Mouse (Mus musculus) megakaryocyte, adult 5-6 weeks (primary cell): ENCODE measurements around the gene Dnajc6. TPM values are rescaled to one million over a fixed set of nuclear protein-coding genes. Genes with fewer than 3 reads are reported as not detected.
A peak's percentile ranks its signal among the peaks of the same experiment; 100 is the strongest.

ENCODE experiments used
- ATAC-seq: 2 replicates; pipeline ENCODE4 v1.8.0; 2016; ENCODE audit warnings: mild to moderate bottlenecking, inconsistent platforms; ENCODE audit not compliant: poor library complexity, severe bottlenecking
- total RNA-seq, 2 experiments: library from RNA; stranded (forward) in 1 of 2; stranded (reverse) in 1 of 2; fragments of 153-499, 151-499 nt in 1 of 2; fragments of 221-1000, 200-1000 nt in 1 of 2; gene quantifications; 2 replicates each; pipeline versions ENCODE4 v1.2.3 to v1.2.4; 2015 to 2017

The Dnajc6 gene
- total RNA-seq, 2 experiments from 2014 or later: 0.66 to 0.76 TPM

DNA sequence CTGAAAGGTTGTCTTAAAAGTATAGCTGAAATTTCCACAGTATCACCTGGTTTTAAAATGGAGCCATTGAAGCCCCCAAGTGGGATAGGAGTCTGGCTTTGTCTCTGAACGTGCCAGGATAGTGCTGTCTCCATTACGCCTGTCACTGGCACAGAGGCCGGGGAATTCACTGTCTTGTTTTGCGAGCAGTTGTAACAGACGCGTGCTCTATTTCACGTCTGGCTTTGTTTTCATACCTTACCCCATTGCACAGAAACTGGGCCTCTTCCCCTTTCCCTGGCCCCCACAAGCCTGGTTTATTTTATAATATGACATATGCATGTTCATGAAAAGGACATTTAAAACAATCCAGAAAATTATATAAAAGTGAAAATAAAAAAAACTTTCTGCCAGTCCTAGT lies 66.4 kb downstream of the Dnajc6 start:
- ATAC-seq: no peak

GRCm38 (mm10) chr4:101563607-101564006 lies 67.2 kb downstream of the Dnajc6 start:
- no peak for ATAC-seq

GRCm38 (mm10) chr4:101564746-101565417 lies 68.4 kb downstream of the Dnajc6 start:
- no peak for ATAC-seq

DNA sequence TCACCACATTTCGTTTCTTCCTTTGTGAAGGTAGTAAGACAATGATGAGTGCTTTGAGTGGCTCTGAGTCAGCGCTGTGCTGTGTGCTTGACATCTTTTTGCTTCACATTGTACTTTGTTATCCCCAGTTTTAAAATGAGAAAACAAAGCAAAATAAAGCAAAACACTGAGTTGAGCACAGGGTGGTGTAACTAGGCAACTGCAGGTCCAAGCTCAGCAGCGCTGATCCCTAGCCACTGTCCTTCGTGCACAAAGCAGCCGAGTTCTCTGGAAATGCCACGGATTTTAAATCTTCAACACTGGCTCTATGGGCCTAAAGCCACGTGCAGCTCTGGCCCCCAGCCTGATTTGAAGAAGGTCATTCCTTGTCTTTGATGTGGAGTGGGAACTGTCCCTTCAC lies 72.6 kb downstream of the Dnajc6 start:
- ATAC-seq: no peak

- no peak for ATAC-seq
These were observed 75.7 kb downstream of the Dnajc6 start for GRCm38 (mm10) chr4:101572142-101572541.

- ATAC-seq: peak; percentile 54
These were observed 78.9 kb downstream of the Dnajc6 start for GRCm38 (mm10) chr4:101575307-101575706.

DNA sequence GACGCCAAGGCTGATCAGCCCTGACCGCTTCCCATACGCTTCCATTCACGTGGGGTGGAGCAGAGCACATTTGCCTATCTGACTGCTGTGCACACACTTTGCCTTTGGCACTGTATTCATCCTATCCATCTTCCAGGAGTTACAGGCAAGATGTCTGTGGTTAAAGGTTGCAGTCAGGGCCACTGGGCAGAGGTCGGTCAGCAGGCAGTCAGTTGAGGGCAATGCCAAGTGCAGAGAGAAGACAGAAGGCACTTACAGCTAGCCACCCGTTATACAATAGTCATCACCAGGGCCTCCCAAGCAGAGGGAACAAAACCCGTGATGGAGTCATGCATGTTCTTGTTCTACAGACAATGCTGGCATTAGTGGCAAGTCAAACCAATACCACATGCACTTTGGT lies 82.3 kb downstream of the Dnajc6 start:
- no peak for ATAC-seq

DNA sequence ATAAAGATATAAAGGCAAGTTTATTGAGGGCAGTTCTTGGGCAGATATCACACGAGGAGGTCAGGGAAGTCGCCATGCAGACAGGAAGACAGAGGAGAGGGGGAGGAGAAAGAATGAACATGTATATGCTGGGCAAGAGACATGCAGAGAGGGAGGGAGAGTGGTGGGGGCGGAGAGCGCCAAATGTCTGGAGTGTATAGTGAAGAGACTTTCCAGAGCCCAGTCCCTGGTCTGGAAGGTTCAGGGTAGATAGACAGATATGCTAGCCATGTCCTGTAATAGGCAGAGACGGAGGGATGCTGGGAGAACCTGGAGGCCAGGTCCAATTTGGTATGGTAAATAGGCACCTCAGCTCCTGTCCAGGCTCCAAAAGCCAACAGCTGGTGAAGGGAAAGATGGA lies 83.1 kb downstream of the Dnajc6 start:
- no peak for ATAC-seq

GRCm38 (mm10) chr4:101581156-101581555 lies 84.7 kb downstream of the Dnajc6 start:
- no peak for ATAC-seq

- no peak for ATAC-seq
These were observed 86.4 kb downstream of the Dnajc6 start for GRCm38 (mm10) chr4:101582882-101583281.

DNA sequence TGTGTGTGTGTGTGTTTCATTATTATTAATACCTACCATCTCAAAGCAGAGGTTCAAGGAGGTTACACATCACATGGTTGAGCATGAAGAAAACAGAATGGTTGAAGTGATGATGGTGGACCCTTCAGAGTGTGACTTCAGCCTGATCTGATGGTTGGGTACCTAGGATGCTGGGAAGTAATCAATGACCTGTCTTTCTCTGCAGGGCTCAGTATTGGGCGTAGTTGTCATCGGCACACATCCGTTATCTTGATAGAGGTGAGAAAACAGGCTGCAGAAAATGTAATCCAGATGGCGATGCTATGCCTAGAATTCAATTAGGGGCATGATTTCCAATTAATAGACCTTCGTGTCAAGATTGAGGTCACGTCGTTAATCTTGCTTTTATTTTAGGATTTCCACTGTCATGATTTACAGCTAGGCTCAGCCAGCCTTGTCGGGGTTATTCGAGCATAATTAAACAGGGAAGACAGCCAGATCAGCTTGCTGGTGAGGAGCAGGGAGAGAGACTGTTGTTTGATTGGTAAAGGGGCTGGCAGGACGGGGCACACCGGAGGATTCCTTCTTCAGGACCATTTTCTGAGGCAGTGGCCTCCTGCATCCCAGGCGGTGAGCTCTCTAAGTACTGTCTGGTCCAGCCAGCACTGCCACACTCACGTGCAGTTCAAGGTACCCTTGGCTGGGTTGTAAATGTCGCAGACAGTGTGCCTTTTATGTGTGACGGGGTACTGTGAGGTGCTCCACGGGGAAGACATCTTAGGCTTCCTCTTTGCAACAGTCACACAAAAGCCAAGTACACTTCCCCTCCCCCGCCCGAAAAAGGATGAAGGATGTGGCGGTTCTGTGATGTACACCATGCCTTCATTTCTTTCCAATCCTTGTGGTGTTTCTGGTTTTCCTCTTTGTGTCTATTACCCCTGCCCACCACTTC lies 88.3 kb downstream of the Dnajc6 start:
- no peak for ATAC-seq

GRCm38 (mm10) chr4:101585455-101586184 lies 89.2 kb downstream of the Dnajc6 start:
- no peak for ATAC-seq

DNA sequence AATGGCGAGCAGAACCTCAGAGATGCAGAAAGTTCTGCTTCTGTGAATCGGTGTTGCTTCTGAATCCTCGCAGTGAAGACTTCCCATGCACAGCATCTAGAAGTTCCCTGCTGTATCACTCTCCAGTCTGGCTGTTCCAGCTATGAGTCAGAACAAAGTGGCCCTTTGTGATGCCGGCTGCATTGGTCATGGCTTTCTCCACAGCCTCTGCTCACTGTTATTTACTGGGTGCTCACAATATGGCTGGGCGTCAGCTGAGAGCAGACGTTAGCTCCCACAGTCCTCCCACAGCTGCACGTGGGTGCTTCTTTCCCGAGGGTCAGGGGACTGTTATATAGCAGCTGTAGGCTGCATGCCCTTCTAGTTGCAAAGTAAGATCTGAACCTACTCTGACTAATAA lies 92.5 kb downstream of the Dnajc6 start:
- ATAC-seq: no peak

DNA sequence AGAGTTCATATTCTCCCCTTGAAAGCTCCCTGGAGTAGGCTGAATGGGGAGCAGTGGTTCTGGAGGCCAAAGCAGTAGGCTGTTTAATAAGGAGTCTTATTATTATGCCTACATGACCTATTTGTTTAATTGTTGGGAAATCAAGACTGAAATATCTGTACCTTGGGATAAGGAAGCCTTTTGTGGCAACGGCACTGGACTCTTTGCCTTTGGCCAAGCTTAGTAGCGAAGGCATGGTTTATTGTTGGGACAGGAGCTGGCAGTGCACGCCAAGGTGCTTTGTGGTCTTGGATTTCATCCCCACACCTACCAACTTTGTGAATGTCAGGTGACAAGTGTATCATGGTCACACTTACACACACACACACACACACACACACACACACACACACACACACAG lies 93.3 kb downstream of the Dnajc6 start:
- ATAC-seq: no peak

GRCm38 (mm10) chr4:101591400-101591799 lies 95.0 kb downstream of the Dnajc6 start:
- no peak for ATAC-seq

- no peak for ATAC-seq
These were observed 96.0 kb downstream of the Dnajc6 start for GRCm38 (mm10) chr4:101592466-101592865.

- no peak for ATAC-seq
These were observed 105.3 kb downstream of the Dnajc6 start for GRCm38 (mm10) chr4:101601758-101602157.

- no peak for ATAC-seq
These were observed 107.2 kb downstream of the Dnajc6 start for GRCm38 (mm10) chr4:101603635-101604034.

GRCm38 (mm10) chr4:101616520-101616919 lies 120.1 kb downstream of the Dnajc6 start:
- ATAC-seq: no peak

- ATAC-seq: no peak
These were observed 121.3 kb downstream of the Dnajc6 start for GRCm38 (mm10) chr4:101617742-101618141.

GRCm38 (mm10) chr4:101620206-101620605 lies 123.8 kb downstream of the Dnajc6 start:
- no peak for ATAC-seq
